Mouse (Mus musculus): ENCODE data around the gene Gm11213. TPM values are rescaled to one million over a fixed set of nuclear protein-coding genes. Genes with fewer than 3 reads are reported as not detected.

Gene Gm11213
- total and polyA plus RNA-seq, 3 experiments: not detected

DNA sequence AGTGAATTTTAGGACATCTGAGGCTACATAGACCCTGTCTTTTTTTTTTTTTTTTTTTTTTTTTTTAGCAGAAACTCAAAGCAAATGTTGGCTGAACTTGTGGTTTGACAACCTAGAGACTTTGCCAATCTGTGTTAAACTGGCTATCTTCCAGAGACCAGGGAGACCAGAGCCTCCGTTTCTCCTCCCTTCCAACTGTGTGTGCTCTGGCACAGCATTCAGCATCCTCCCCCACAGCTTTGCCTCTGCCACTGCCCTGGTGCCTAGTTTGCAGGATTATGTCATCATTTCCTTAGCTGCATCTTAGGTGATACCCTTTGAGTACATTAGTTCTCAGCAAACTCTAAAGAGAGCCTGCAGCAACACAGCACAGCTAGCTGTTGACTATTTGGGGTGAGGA lies 57.3 kb downstream of the Gm11213 start:
- no peak overlapping the region for H3K27ac ChIP-seq (ENCODE audit: insufficient read depth, low read depth)
- H3K4me1 ChIP-seq (ENCODE audit: control insufficient read depth in 1 of 2, insufficient read depth in 2 of 2): peaks cover 13 to 40% of the 10 kb centered on the region in 2 experiments
- peaks cover 37 to 59% of the 10 kb centered on the region in 2 experiments for H3K36me3 ChIP-seq (replicated peaks in 1 of 2; ENCODE audit: control insufficient read depth in 1 of 2, insufficient read depth in 1 of 2, low read length in 1 of 2)
- H3K79me2 ChIP-seq (replicated peaks; ENCODE audit: control insufficient read depth, extremely low read depth, insufficient read depth, poor library complexity, severe bottlenecking): peaks cover 28% of the 10 kb centered on the region
- H3K9me3 ChIP-seq (replicated peaks; ENCODE audit: low read length): no peaks in the 10 kb centered on the region
- H3K4me3 ChIP-seq (replicated peaks in 1 of 3; ENCODE audit: low read depth in 2 of 3, low read length in 2 of 3, poor library complexity in 1 of 3): no peak overlapping the region
- 0 out of 2 replicates have a peak overlapping the region, but pooled peaks have one; percentile 14 for H3K9ac ChIP-seq (ENCODE audit: insufficient read depth, low read depth)
- H3K4me2 ChIP-seq (ENCODE audit: insufficient read depth, low read depth, poor library complexity, severe bottlenecking): no peak overlapping the region
- no peak for DNase-seq (ENCODE audit: extremely low read depth)
- peak; percentile 36 for TF ChIP-seq ZNF384 (IDR thresholded peaks at IDR 0.05; ENCODE audit: low read depth, low read length)
- TF ChIP-seq E2F4 (IDR thresholded peaks at IDR 0.05; ENCODE audit: insufficient replicate concordance, low read depth, low read length): no peak
- in situ Hi-C loops (cut with MboI; ENCODE audit: low pct_ligation_motif_present, low pct_unique_long_range_greater_than_20kb, low sequenced_read_pairs) (no loop called here), dilution Hi-C loops (cut with MboI; ENCODE audit: extremely low pct_ligation_motif_present, extremely low pct_unique_long_range_greater_than_20kb, low sequenced_read_pairs) (no loop called here)
- H3K27me3 ChIP-seq (replicated peaks): no peaks in the 10 kb centered on the region

Other genes starting within 250 kb of the Gm11213 start
- gene Orm3, start 249.1 kb downstream of the Gm11213 start, total RNA-seq (2012; rRNA removed): not detected in 2 replicates
- gene Orm3, start 249.1 kb downstream of the Gm11213 start, total RNA-seq (2014; rRNA removed): not detected in 2 replicates
- 0.30 and 0.33 TPM in 2 replicates for gene Orm3, start 249.1 kb downstream of the Gm11213 start, polyA plus RNA-seq (2012; ENCODE audit: insufficient read length, low read depth)
- gene Orm2, start 242.8 kb downstream of the Gm11213 start, total RNA-seq (2012; rRNA removed): not detected in 2 replicates
- gene Orm2, start 242.8 kb downstream of the Gm11213 start, total RNA-seq (2014; rRNA removed): not detected in 2 replicates
- gene Orm2, start 242.8 kb downstream of the Gm11213 start, polyA plus RNA-seq (2012; ENCODE audit: insufficient read length, low read depth): 0.53 TPM in 1 of 2 replicates, not detected in the other
- 19.3 and 28.0 TPM in 2 replicates for gene Akna, start 201.9 kb downstream of the Gm11213 start, total RNA-seq (2012; rRNA removed)
- gene Akna, start 201.9 kb downstream of the Gm11213 start, total RNA-seq (2014; rRNA removed): 5.1 and 6.5 TPM in 2 replicates
- gene Akna, start 201.9 kb downstream of the Gm11213 start, polyA plus RNA-seq (2012; ENCODE audit: insufficient read length, low read depth): 28.5 and 37.5 TPM in 2 replicates
- 2.8 and 4.5 TPM in 2 replicates for gene Whrn, start 109.3 kb downstream of the Gm11213 start, total RNA-seq (2012; rRNA removed)
- 0.72 and 0.99 TPM in 2 replicates for gene Whrn, start 109.3 kb downstream of the Gm11213 start, total RNA-seq (2014; rRNA removed)
- 9.4 and 9.6 TPM in 2 replicates for gene Whrn, start 109.3 kb downstream of the Gm11213 start, polyA plus RNA-seq (2012; ENCODE audit: insufficient read length, low read depth)
- gene Atp6v1g1, start 60.5 kb downstream of the Gm11213 start, total RNA-seq (2012; rRNA removed): 70.4 and 78.7 TPM in 2 replicates
- 143 and 154 TPM in 2 replicates for gene Atp6v1g1, start 60.5 kb downstream of the Gm11213 start, total RNA-seq (2014; rRNA removed)
- 95.1 and 111 TPM in 2 replicates for gene Atp6v1g1, start 60.5 kb downstream of the Gm11213 start, polyA plus RNA-seq (2012; ENCODE audit: insufficient read length, low read depth)
- 9.4 TPM in 2 replicates for gene Tmem268, start 46.5 kb downstream of the Gm11213 start, total RNA-seq (2012; rRNA removed)
- gene Tmem268, start 46.5 kb downstream of the Gm11213 start, total RNA-seq (2014; rRNA removed): 8.3 and 9.9 TPM in 2 replicates
- 10.5 and 11.1 TPM in 2 replicates for gene Tmem268, start 46.5 kb downstream of the Gm11213 start, polyA plus RNA-seq (2012; ENCODE audit: insufficient read length, low read depth)
- gene Tex48, start 17.2 kb upstream of the Gm11213 start, total RNA-seq (2012; rRNA removed): not detected in 2 replicates
- not detected in 2 replicates for gene Tex48, start 17.2 kb upstream of the Gm11213 start, total RNA-seq (2014; rRNA removed)
- gene Tex48, start 17.2 kb upstream of the Gm11213 start, polyA plus RNA-seq (2012; ENCODE audit: insufficient read length, low read depth): not detected in 2 replicates
- gene Gm11214, start 58.1 kb upstream of the Gm11213 start, total RNA-seq (2012; rRNA removed): not detected in 2 replicates
- not detected in 2 replicates for gene Gm11214, start 58.1 kb upstream of the Gm11213 start, total RNA-seq (2014; rRNA removed)
- 0.67 and 0.72 TPM in 2 replicates for gene Gm11214, start 58.1 kb upstream of the Gm11213 start, polyA plus RNA-seq (2012; ENCODE audit: insufficient read length, low read depth)
- 62.5 and 93.9 TPM in 2 replicates for gene Tnfsf15, start 139.9 kb upstream of the Gm11213 start, total RNA-seq (2012; rRNA removed)
- gene Tnfsf15, start 139.9 kb upstream of the Gm11213 start, total RNA-seq (2014; rRNA removed): 127 and 139 TPM in 2 replicates
- 47.0 and 63.3 TPM in 2 replicates for gene Tnfsf15, start 139.9 kb upstream of the Gm11213 start, polyA plus RNA-seq (2012; ENCODE audit: insufficient read length, low read depth)